Mouse (Mus musculus) midbrain, embryonic 16.5 days (tissue): Measurements from ENCODE around the gene Gm17018. TPM values are rescaled to one million over a fixed set of nuclear protein-coding genes. Genes with fewer than 3 reads are reported as not detected.

Experiments used
- ATAC-seq: fragments of 200-750 bp; cut with Nextera tagmentation; 2 replicates; pipeline ENCODE4 v1.8.0; 2017; ENCODE audit warnings: moderate TSS enrichment
- H3K27ac ChIP-seq: fragments of 300-500 bp; sonication (generic); 2 replicates; pipeline ENCODE4 v1.5.1; 2014; ENCODE audit warnings: mild to moderate bottlenecking, low read length, mixed read lengths
- H3K27me3 ChIP-seq: fragments of 300-500 bp; sonication (generic); 2 replicates; pipeline ENCODE4 v1.6.1; 2014; ENCODE audit warnings: low read depth, low read length, mixed read lengths; ENCODE audit not compliant: control insufficient read depth, insufficient read depth
- H3K36me3 ChIP-seq: fragments of 300-500 bp; sonication (generic); 2 replicates; pipeline ENCODE4 v1.6.1; 2014; ENCODE audit warnings: mild to moderate bottlenecking, low read length, moderate library complexity, mixed read lengths; ENCODE audit not compliant: control insufficient read depth, insufficient read depth
- H3K4me1 ChIP-seq: fragments of 300-500 bp; sonication (generic); 2 replicates; pipeline ENCODE4 v1.6.1; 2014; ENCODE audit warnings: mild to moderate bottlenecking, low read length, mixed read lengths; ENCODE audit not compliant: control insufficient read depth, insufficient read depth
- H3K4me2 ChIP-seq: fragments of 300-500 bp; sonication (generic); 2 replicates; pipeline ENCODE4 v1.6.1; 2014; ENCODE audit warnings: mild to moderate bottlenecking, low read length, mixed read lengths
- H3K4me3 ChIP-seq: fragments of 300-500 bp; sonication (generic); 2 replicates; pipeline ENCODE4 v1.5.1; 2014; ENCODE audit warnings: low read depth, mild to moderate bottlenecking, low read length, moderate library complexity, mixed read lengths
- H3K9ac ChIP-seq: fragments of 300-500 bp; sonication (generic); 2 replicates; pipeline ENCODE4 v1.6.1; 2014; ENCODE audit warnings: low read depth, low read length, mixed read lengths
- H3K9me3 ChIP-seq: fragments of 300-500 bp; sonication (generic); replicated peaks from 2 replicates; pipeline ENCODE4 v1.6.1; 2014; ENCODE audit warnings: mild to moderate bottlenecking, low read length, mixed read lengths; ENCODE audit not compliant: control insufficient read depth, poor library complexity, severe bottlenecking
- WGBS: fragments of 180-500 bp; shearing (Covaris S2); extraction: QIAGEN DNeasy Blood & Tissue Kit; methylation state at CpG from one replicate; pipeline ENCODE4 v1.1.7; 2014; 5-methylcytosine and 5-hydroxymethylcytosine counted together
- polyA plus RNA-seq: library from polyadenylated mRNA; unstranded; fragments of >200 nt; fragmentation: Nextera tagmentation; extraction: Ambion mirVana; gene quantifications from 2 replicates; pipeline ENCODE4 v1.2.1, GENCODE M21; 2015

Gene Gm17018
- polyA plus RNA-seq, 1 experiment from 2014 or later: 75.8 TPM

DNA sequence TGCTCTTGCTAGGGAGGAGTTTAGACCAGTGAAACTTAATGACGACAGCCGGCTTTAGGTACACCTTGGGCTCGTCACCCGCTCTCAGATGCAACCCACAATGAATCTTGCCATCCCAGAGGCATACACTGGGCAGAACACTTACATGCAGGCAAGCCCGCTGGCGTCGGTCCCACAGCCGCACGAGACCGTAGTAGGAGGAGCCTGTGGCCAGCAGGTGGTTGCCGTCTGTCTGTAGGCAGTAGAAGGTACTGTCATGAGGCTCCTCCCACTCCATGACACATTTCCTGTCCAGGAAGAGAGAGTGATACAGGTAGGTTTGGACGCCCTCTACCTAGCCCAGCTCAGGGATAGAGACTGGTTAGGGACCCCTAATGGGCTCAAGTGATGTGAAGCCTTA lies 18.6 kb downstream of the Gm17018 start:
- H3K9me3 ChIP-seq: no peaks in the 10 kb centered on the region
- 0 out of 2 replicates have a peak, but pooled peaks cover 4% of the 10 kb centered on the region for H3K27me3 ChIP-seq
- H3K4me3 ChIP-seq: no peak overlapping the region
- no peak overlapping the region for H3K4me2 ChIP-seq
- peaks cover 11% of the 10 kb centered on the region for H3K4me1 ChIP-seq
- ATAC-seq: no peak
- no peak overlapping the region for H3K27ac ChIP-seq
- H3K9ac ChIP-seq: no peak overlapping the region
- 86% methylated on average over 12 of the region's 12 CpGs for WGBS
- H3K36me3 ChIP-seq: peaks cover 14% of the 10 kb centered on the region

DNA sequence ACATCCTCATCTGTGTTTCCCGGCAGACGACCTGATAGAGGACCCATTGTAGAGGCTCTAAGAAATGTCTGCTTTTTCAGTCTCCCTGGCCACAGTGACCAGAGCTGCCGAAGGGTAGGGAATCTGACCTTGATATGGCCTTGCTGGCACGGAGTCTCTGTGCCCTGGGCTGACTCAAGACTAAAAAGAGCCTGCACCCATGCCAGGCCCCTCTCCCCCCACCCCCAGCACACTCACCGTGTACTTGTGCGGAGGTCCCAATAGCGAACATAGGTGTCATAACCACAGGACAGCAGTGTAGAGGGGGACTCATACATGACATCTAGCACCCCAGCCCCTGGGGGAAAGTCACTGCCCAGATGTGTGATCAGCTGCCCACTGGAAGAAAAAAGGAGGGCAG lies 19.0 kb downstream of the Gm17018 start:
- 0 out of 2 replicates have a peak, but pooled peaks cover 4% of the 10 kb centered on the region for H3K27me3 ChIP-seq
- H3K27ac ChIP-seq: no peak overlapping the region
- ATAC-seq: no peak

DNA sequence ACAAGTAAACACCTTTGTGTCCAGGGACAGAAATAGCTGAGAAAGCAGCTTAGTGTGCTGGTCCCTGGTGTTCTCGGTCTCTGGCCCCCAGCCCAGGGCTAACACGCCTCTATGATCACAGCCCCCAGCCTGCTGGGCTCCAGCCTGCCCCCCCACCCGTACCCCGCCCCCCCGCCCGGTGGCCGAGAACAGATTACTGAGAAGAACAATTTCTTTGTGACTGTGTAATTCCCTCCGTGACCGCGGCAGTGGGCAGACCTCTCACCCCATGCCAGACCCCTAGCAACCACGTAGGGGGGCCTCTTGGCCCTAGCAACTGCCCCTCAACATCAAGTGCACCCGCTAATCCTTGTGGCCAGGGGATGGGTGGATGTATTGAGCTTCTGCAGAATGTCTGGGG lies 19.8 kb downstream of the Gm17018 start:
- 19% methylated on average over 11 of the region's 12 CpGs for WGBS
- H3K9me3 ChIP-seq: no peaks in the 10 kb centered on the region
- H3K4me2 ChIP-seq: no peak overlapping the region
- 0 out of 2 replicates have a peak, but pooled peaks cover 4% of the 10 kb centered on the region for H3K27me3 ChIP-seq
- no peak for ATAC-seq
- H3K9ac ChIP-seq: no peak overlapping the region
- no peak overlapping the region for H3K4me3 ChIP-seq
- no peak overlapping the region for H3K27ac ChIP-seq
- H3K36me3 ChIP-seq: peaks cover 14% of the 10 kb centered on the region
- peaks cover 11% of the 10 kb centered on the region for H3K4me1 ChIP-seq

More for the DNA sequence above, 19.0 kb downstream of the Gm17018 start:
- Histone ChIP-seq H3K4me2 (no peak overlapping the region), H3K9ac (no peak overlapping the region), H3K4me3 (no peak overlapping the region), H3K4me1 (peaks cover 11% of the 10 kb centered on the region), H3K9me3 (no peaks in the 10 kb centered on the region), H3K36me3 (peaks cover 14% of the 10 kb centered on the region)
- WGBS: 83% methylated on average over 7 of the region's 7 CpGs

DNA sequence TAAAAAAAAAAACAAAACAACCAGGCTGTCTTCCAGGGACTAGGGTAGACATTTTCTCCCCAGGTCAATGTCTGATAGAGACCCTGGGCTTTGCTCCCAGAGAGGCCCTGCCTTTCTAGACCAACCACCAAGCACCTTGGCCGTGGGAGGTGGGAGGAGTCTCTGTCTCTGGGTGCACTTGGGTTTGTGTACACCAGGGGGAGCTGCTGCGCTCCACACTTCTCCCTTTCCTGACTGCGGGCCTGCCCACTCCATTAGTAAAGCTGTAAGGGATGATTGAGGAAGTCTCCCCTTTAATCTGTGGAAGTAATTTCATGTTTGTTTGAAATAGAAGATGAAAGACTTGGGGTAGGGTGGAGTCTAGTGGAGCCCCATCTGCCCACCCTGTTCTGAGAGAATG lies 20.8 kb downstream of the Gm17018 start:
- Histone ChIP-seq H3K27ac (no peak overlapping the region), H3K4me2 (no peak overlapping the region), H3K9ac (no peak overlapping the region), H3K27me3 (0 out of 2 replicates have a peak, but pooled peaks cover 4% of the 10 kb centered on the region), H3K4me3 (no peak overlapping the region), H3K4me1 (peaks cover 11% of the 10 kb centered on the region), H3K36me3 (peaks cover 14% of the 10 kb centered on the region), H3K9me3 (no peaks in the 10 kb centered on the region)
- WGBS: 63% methylated on average over 3 of the region's 3 CpGs
- no peak for ATAC-seq

DNA sequence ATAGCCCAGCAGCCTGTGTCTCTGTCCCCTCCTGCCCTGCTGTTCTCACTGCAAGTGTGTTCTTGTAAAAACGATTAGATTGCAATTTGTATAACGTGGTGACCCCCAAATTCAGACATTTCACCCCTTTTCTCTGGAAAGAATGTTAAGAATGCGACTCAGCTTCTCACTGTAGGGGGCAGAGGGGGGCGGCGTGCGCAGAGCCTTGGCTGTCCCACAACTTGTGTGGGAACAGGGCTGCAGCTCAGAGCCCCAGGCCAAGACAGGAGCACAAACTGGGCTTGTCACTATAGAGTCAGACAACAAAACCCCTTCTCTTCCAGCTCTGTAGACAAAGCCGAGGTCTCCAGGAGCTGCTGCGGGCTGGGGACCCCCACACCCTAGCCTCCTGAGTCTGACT lies 21.7 kb downstream of the Gm17018 start:
- H3K9me3 ChIP-seq: no peaks in the 10 kb centered on the region
- no peak overlapping the region for H3K4me3 ChIP-seq
- ATAC-seq: no peak
- H3K27me3 ChIP-seq: peaks cover 4% of the 10 kb centered on the region; the same call in 1 of the 2 replicates
- WGBS: 15% methylated on average over 8 of the region's 8 CpGs
- no peak overlapping the region for H3K27ac ChIP-seq
- H3K36me3 ChIP-seq: peaks cover 14% of the 10 kb centered on the region
- H3K9ac ChIP-seq: no peak overlapping the region
- peaks cover 13% of the 10 kb centered on the region for H3K4me1 ChIP-seq
- H3K4me2 ChIP-seq: no peak overlapping the region

DNA sequence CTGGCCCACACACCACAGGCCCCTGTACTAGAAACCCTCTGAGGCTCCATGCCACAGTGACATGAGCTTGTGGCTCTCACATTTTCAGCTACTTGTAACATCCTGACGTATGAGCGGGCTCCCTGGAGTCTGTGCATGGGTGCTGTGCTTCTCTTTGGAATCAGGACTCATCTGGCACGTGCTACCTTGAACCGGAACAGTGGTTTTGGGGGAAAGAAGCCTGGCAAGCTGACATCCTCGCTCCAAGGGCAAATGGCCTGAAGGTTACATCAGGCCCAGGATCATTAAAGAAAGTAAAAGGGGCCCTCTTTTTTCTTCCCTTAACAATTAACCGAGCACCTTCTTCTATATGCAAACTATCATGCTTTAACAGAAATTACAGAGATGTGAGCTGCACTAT lies 22.7 kb downstream of the Gm17018 start:
- H3K4me1 ChIP-seq: peaks cover 13% of the 10 kb centered on the region
- H3K27ac ChIP-seq: no peak overlapping the region
- H3K9ac ChIP-seq: no peak overlapping the region
- H3K36me3 ChIP-seq: peaks cover 8% of the 10 kb centered on the region
- H3K4me3 ChIP-seq: no peak overlapping the region
- H3K4me2 ChIP-seq: no peak overlapping the region
- no peaks in the 10 kb centered on the region for H3K9me3 ChIP-seq
- WGBS: 82% methylated on average over 6 of the region's 6 CpGs
- peaks cover 4% of the 10 kb centered on the region; the same call in 1 of the 2 replicates for H3K27me3 ChIP-seq
- no peak for ATAC-seq

DNA sequence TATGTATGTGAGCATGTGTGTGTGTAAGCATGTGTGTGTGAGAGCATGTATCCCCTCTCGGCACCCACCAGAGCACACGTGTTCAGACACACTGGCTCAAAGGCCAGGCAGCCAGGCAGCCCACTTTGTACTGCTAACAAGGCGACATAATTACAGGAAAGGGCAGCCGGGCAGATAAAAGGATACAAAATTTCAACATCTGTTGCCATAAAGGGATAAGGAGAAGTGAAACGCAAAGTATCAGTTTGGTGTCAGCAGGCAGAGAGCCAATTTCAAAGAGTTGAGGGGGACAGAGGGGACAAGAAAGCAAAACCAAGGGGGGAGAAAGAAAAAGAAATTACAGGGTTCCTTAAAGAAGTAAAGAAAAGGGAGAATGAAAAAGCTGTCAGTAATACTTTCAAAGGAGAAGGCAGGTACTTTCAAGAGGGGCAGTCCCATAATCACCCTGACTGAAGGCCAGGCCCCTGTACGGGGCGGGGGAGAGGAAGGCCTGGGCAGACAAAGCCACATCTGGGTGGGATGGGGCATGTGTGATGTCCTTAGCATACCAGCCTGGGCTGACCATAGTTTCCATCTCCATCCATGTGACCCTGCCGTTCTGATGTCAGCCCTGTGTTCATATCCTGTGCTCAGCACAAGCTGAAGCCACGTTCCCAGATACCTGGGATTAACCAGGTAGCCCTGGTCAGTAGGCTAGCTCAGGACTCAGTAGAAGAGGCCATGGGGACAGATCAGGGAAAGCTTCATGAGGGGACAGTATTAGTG lies 24.6 kb downstream of the Gm17018 start:
- no peaks in the 10 kb centered on the region for H3K9me3 ChIP-seq
- no peak overlapping the region for H3K4me3 ChIP-seq
- ATAC-seq: no peak
- peaks cover 9% of the 10 kb centered on the region for H3K4me1 ChIP-seq
- no peak overlapping the region for H3K27ac ChIP-seq
- no peak overlapping the region for H3K4me2 ChIP-seq
- H3K9ac ChIP-seq: no peak overlapping the region
- H3K36me3 ChIP-seq: no peaks in the 10 kb centered on the region
- WGBS: 57% methylated on average over 9 of the region's 9 CpGs
- H3K27me3 ChIP-seq: no peaks in the 10 kb centered on the region; the same call in 1 of the 2 replicates

DNA sequence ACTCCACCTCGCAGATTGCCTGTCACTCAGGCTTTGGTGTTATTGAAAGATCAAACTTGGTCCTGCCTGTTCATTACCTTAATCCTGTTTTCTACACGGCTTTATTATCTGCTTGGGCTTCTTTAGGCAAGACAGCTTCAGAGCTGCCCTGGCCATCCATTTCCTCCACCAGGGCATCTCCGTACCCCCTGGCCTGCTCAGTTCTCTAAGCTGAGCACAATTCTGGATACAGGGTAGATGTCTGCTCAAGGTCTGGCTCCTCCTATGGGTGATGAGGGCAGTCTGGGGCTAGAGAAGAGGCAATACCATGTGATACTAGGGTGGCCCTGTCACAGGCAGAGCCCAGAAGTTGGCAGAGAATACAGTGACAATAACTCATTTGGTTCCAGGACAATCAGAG lies 26.4 kb downstream of the Gm17018 start:
- no peak overlapping the region for H3K27ac ChIP-seq
- no peak overlapping the region for H3K4me3 ChIP-seq
- ATAC-seq: no peak
- no peaks in the 10 kb centered on the region; the same call in 1 of the 2 replicates for H3K27me3 ChIP-seq
- no peaks in the 10 kb centered on the region for H3K36me3 ChIP-seq
- peaks cover 5% of the 10 kb centered on the region; the same call in 1 of the 2 replicates for H3K4me1 ChIP-seq
- no peaks in the 10 kb centered on the region for H3K9me3 ChIP-seq
- H3K4me2 ChIP-seq: no peak overlapping the region
- no peak overlapping the region for H3K9ac ChIP-seq
- WGBS: 24% methylated on average over 3 of the region's 3 CpGs

DNA sequence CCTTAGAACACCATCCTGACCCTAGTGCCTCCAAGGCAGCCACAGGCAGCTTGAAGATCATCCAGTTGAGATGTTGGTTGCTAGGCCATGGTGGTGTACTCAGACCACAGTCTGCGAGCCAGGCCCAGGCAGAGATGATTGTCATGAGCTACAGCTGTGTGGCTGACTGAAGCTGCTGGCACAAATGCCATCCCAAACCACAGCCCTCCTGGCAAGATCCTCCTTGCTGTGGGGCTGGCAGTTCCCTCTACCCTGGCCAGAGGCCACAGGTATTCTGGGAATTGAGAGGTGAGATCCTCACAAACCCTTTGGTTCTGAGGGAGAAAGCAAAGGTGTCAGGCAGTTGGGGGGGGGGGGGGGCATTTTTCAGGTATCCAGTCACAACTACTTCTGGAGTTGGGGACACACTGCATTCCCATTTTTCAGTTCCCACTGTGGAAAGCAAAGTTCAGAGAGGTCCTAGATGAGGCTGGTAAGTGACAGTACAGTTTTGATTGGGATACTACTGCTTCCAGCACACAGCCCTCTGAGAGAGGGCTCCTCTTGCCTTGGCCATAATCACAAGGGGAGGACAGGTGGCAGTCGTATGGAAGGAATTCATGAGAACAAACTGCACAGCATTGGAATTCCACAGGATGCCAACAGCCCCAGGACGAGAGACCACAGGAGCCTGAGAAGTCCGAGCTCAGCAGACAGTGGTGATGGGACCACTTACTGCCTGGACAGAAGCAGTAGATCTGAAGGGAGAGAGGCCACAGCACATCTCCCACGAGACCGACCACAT lies 27.3 kb downstream of the Gm17018 start:
- no peak overlapping the region for H3K27ac ChIP-seq
- H3K36me3 ChIP-seq: no peaks in the 10 kb centered on the region
- H3K4me1 ChIP-seq: peaks cover 2% of the 10 kb centered on the region; the same call in 1 of the 2 replicates
- no peak overlapping the region for H3K4me3 ChIP-seq
- no peaks in the 10 kb centered on the region for H3K9me3 ChIP-seq
- WGBS: 86% methylated on average over 6 of the region's 6 CpGs
- no peak overlapping the region for H3K4me2 ChIP-seq
- H3K9ac ChIP-seq: no peak overlapping the region
- H3K27me3 ChIP-seq: no peaks in the 10 kb centered on the region; the same call in none of the 2 replicates
- no peak for ATAC-seq
